Mouse (Mus musculus) megakaryocyte progenitor cell, adult 5-6 weeks (primary cell): ENCODE data around the gene 3100002H09Rik. TPM values are rescaled to one million over a fixed set of nuclear protein-coding genes. Genes with fewer than 3 reads are reported as not detected.

Source experiments
- total RNA-seq, 2 experiments: library from RNA; stranded (forward) in 1 of 2; stranded (reverse) in 1 of 2; fragments of 157-497, 149-512 nt in 1 of 2; fragments of 200-1000 nt in 1 of 2; gene quantifications; 2 replicates each; pipeline versions ENCODE4 v1.2.3 to v1.2.4; 2015 to 2017

Gene 3100002H09Rik
- total RNA-seq, 2 experiments from 2014 or later: not detected

Other genes starting within 250 kb of the 3100002H09Rik start
- 0.05 TPM in 1 of 2 replicates, not detected in the other for gene Pou3f1, start 46.0 kb upstream of the 3100002H09Rik start, total RNA-seq (2015)
- not detected in 2 replicates for gene Pou3f1, start 46.0 kb upstream of the 3100002H09Rik start, total RNA-seq (2017)
- gene Utp11, start 82.8 kb upstream of the 3100002H09Rik start, total RNA-seq (2015): 78.0 and 81.5 TPM in 2 replicates
- 70.8 and 93.1 TPM in 2 replicates for gene Utp11, start 82.8 kb upstream of the 3100002H09Rik start, total RNA-seq (2017)
- 17.1 and 19.3 TPM in 2 replicates for gene Fhl3, start 89.9 kb upstream of the 3100002H09Rik start, total RNA-seq (2015)
- 4.9 and 5.3 TPM in 2 replicates for gene Fhl3, start 89.9 kb upstream of the 3100002H09Rik start, total RNA-seq (2017)
- 98.5 and 113 TPM in 2 replicates for gene Sf3a3, start 104.0 kb upstream of the 3100002H09Rik start, total RNA-seq (2015)
- 158 and 175 TPM in 2 replicates for gene Sf3a3, start 104.0 kb upstream of the 3100002H09Rik start, total RNA-seq (2017)
- gene Inpp5b, start 131.0 kb upstream of the 3100002H09Rik start, total RNA-seq (2015): 32.9 and 36.0 TPM in 2 replicates
- gene Inpp5b, start 131.0 kb upstream of the 3100002H09Rik start, total RNA-seq (2017): 28.6 and 31.4 TPM in 2 replicates
- 30.0 and 43.0 TPM in 2 replicates for gene Mtf1, start 191.3 kb upstream of the 3100002H09Rik start, total RNA-seq (2015)
- gene Mtf1, start 191.3 kb upstream of the 3100002H09Rik start, total RNA-seq (2017): 27.8 and 35.8 TPM in 2 replicates
- 56.7 and 58.5 TPM in 2 replicates for gene Yrdc, start 239.9 kb upstream of the 3100002H09Rik start, total RNA-seq (2015)
- 22.7 and 32.8 TPM in 2 replicates for gene Yrdc, start 239.9 kb upstream of the 3100002H09Rik start, total RNA-seq (2017)
- gene 1110065P20Rik, start 240.4 kb upstream of the 3100002H09Rik start, total RNA-seq (2015): 4.4 and 6.7 TPM in 2 replicates
- gene 1110065P20Rik, start 240.4 kb upstream of the 3100002H09Rik start, total RNA-seq (2017): 4.0 and 6.3 TPM in 2 replicates